Mouse (Mus musculus): ENCODE data around the gene Vps45. TPM values are rescaled to one million over a fixed set of nuclear protein-coding genes. Genes with fewer than 3 reads are reported as not detected.
"Not testable (repeated sequence)": the region's sequence is repeated elsewhere in the genome, so short reads cannot be mapped to it uniquely, and the experiment has no call there.

Vps45 gene
- polyA plus RNA-seq, 1 experiment from 2014 or later = 25.9 TPM

DNA sequence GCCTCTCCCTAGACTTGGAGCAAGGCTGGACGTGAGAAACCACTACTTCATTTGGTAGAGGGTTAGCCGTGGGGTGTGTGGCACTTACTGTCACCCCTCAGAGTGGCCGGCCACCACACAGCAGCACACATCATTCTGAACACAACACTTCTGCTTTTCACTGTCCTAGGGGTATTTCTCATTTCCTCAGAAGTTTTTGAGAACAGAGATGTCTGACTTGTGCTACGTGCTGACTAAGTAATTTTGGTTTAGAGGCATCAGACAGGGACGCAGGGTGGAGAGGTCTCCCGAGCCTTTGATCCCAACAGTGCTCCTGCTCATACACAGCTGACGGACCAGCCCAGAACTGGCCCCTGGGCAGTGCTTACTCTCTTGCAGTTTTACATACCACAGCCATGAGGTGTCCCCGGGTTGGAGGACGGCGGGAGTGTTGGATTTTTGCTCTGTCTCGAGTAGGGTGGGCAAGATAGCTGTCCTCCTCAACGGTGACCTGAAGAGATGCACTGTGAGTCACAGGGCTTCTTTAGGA lies 67.8 kb downstream of the Vps45 start:
- peaks cover 29% of the 10 kb centered on the region for H3K36me3 ChIP-seq (ENCODE audit: inconsistent target)
- H3K4me3 ChIP-seq (ENCODE audit: inconsistent target) = no peak overlapping the region
- H3K27ac ChIP-seq = peak overlapping the region; percentile 100
- WGBS (ENCODE audit: missing documents) = 29% methylated on average over 12 of the region's 12 CpGs
- peaks cover 61% of the 10 kb centered on the region for H3K79me2 ChIP-seq (ENCODE audit: inconsistent target)

DNA sequence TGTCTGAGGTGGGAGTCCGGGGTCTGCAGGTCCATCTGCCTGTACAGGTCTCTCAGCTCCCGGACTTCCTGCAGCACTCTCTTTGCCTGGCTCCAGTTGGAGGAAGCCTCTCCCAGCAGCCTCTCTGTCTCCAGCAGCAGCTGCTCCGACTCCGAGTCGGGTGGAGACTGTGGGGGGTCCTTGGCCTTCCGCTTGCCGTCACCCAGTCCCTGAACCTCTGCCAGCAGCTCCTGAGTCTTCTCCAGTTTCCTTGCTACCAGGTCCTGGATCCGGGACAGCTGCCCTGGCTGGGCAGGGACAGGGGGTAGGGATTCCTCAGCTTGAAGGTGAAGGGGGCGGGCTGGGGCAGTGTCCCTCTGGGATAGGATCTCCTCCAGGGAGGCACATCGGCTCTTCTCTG lies 69.3 kb downstream of the Vps45 start:
- no peak overlapping the region for H3K4me3 ChIP-seq (ENCODE audit: inconsistent target)
- peaks cover 46% of the 10 kb centered on the region for H3K79me2 ChIP-seq (ENCODE audit: inconsistent target)
- peaks cover 29% of the 10 kb centered on the region for H3K36me3 ChIP-seq (ENCODE audit: inconsistent target)
- H3K27ac ChIP-seq = peak overlapping the region; percentile 100
- WGBS (ENCODE audit: missing documents) = 96% methylated on average over 10 of the region's 10 CpGs

DNA sequence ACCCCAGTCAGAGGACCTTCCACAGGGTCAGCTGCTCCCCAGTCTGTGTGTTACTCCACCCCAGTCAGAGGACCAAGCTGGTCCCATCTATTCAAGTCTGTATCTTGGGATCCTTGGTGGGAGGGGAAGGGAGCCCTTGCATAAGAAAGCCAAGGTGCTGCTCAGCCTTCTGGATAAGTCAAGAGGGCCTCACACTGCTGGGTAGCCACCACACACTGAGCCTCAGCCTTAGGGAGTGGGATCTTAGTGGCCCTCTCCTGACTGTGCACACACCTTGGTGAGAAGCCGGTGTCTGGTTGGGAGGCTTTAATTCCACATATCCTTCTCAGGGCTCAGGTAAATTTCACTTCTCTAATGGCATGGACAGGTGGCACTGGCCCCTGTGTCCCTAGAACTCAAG lies 70.1 kb downstream of the Vps45 start:
- Histone ChIP-seq H3K79me2 (ENCODE audit: inconsistent target) (peaks cover 38% of the 10 kb centered on the region), H3K36me3 (ENCODE audit: inconsistent target) (peaks cover 29% of the 10 kb centered on the region), H3K4me3 (ENCODE audit: inconsistent target) (no peak overlapping the region), H3K27ac (peak overlapping the region; percentile 100)
- 83% methylated on average over 1 of the region's 1 CpGs for WGBS (ENCODE audit: missing documents)

DNA sequence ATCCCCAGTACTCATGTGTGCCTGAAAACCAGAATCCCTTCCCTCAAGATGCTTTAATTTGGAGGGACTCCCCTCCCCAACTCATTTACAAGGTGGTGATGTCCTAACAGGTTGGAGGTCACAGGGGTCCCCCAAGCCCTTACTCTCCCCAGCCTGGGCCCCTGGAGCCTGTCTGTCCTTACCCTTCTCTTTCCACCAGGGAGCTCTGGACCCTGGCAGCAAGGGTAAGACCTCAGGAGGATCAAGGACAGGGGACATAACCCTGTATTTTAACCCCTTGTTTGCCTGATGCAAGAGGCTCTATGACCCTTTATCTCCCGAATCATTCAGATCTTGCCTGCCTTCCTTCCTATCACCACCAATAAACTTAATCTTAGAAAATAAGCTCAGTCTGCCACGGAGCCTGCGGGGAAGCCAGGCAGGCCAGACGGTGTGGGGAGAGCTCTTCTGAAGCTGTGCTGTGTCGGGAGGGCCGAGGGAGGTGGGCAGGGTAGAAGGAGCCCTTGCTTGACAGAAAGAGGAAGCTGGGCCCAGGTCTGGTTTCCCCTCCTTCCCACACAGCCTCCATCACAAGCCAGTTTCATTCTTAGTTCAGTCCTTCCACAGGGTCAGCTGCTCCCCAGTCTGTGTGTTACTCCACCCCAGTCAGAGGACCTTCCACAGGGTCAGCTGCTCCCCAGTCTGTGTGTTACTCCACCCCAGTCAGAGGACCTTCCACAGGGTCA lies 70.7 kb downstream of the Vps45 start:
- peak overlapping the region; percentile 100 for H3K27ac ChIP-seq
- 2% methylated on average over 6 of the region's 6 CpGs for WGBS (ENCODE audit: missing documents)
- peaks cover 28% of the 10 kb centered on the region for H3K36me3 ChIP-seq (ENCODE audit: inconsistent target)

DNA sequence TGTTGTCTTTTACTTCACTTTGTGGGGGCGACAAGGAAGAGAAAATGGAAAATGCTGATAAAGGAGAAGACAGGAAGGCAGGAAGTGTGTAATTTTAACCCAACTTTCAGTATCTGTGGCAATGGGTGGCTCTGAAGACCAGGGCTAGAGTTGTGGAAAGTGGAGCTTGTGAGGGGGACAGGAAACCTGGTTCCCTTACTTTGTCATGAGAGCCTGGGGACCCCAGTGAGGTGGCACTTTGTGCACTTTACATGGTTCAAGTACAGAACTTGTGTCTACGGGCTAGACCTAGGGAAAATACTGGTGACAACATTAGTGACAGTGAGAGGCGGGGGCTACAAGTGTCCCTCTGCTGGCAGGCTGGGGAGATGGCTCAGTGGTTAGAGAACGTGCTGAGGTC lies 71.3 kb downstream of the Vps45 start:
- peaks cover 27% of the 10 kb centered on the region for H3K79me2 ChIP-seq (ENCODE audit: inconsistent target)
- WGBS (ENCODE audit: missing documents) = 54% methylated on average over 4 of the region's 4 CpGs
- H3K4me3 ChIP-seq (ENCODE audit: inconsistent target) = no peak overlapping the region
- H3K36me3 ChIP-seq (ENCODE audit: inconsistent target) = peaks cover 23% of the 10 kb centered on the region
- peak overlapping the region; percentile 100 for H3K27ac ChIP-seq

More for the DNA sequence above, 70.7 kb downstream of the Vps45 start:
- Histone ChIP-seq H3K4me3 (ENCODE audit: inconsistent target) (no peak overlapping the region), H3K79me2 (ENCODE audit: inconsistent target) (peaks cover 32% of the 10 kb centered on the region)

DNA sequence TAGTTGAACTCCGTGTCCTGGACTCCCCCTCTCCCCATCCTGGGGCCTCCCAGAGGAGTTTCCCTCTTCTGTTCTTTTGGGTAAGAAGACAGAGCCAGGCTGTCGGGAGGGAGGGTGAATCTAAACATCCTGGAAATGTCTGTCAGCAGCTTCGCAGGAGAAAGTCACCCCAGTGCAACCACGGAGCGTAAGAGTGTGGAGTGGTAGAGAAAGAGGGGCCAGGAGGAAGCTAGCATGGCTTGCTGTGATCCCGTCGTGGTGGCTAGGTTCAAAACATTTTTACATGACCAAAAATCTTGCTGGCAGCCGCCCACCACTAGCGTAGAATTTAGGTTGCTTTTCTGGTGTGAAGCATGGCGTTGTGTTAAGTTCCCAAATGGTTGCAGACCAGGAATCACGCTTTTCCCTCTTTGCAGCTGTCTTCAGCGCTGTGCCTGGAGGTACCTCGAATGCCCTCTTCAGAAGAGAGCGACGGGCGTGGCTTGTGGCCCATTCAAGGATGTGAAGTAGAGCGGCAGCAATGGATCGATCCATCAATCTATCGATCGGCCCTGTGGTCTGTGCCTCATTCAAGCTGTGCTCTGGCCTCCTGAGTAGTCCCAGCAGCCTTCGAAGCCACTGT lies 72.2 kb downstream of the Vps45 start:
- 45% methylated on average over 21 of the region's 21 CpGs for WGBS (ENCODE audit: missing documents)

DNA sequence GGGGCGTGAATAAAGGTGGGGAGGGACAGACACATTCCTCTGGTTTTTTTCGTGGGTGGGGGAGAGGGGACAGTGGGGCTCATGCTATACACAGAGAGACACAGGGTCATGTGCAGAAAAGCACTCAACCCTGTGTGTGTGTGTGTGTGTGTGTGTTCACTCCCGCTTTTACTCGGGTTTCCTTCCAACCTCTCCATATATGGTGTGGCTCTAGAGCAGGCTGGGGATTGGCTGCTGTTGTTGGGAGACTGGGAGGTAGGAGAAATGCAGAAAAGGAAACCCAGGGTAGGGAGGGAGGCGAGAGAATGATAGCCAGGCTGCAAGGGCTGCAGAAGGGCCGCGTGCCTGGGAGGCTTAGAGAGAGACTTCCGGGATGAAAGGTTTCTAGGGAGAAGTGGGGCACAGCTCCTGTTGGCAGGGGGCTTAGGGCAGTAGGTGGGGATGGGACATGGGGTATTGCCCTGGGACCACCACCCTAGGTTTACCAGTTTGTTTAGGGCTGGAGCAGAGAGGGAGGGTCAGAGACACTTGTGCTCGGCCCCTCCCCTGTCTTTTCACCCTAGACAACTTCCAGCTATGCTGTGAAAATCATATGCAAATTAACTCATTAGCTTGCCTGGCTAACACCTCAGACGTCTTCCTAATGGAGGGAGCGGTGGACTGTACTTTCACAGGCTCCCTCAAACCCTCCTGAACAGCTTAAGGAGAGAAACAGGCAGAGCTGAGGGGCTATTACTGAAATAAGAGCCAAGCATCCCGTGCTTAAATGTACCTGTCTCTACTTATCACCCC lies 72.9 kb downstream of the Vps45 start:
- Histone ChIP-seq H3K36me3 (ENCODE audit: inconsistent target) (peaks cover 21% of the 10 kb centered on the region), H3K27ac (peak overlapping the region; percentile 100), H3K79me2 (ENCODE audit: inconsistent target) (peaks cover 16% of the 10 kb centered on the region), H3K4me3 (ENCODE audit: inconsistent target) (no peak overlapping the region)
- 27% methylated on average over 11 of the region's 12 CpGs for WGBS (ENCODE audit: missing documents)

More for the DNA sequence above, 72.2 kb downstream of the Vps45 start:
- Histone ChIP-seq H3K79me2 (ENCODE audit: inconsistent target) (peaks cover 18% of the 10 kb centered on the region), H3K27ac (peak overlapping the region; percentile 100), H3K36me3 (ENCODE audit: inconsistent target) (peaks cover 21% of the 10 kb centered on the region), H3K4me3 (ENCODE audit: inconsistent target) (no peak overlapping the region)

DNA sequence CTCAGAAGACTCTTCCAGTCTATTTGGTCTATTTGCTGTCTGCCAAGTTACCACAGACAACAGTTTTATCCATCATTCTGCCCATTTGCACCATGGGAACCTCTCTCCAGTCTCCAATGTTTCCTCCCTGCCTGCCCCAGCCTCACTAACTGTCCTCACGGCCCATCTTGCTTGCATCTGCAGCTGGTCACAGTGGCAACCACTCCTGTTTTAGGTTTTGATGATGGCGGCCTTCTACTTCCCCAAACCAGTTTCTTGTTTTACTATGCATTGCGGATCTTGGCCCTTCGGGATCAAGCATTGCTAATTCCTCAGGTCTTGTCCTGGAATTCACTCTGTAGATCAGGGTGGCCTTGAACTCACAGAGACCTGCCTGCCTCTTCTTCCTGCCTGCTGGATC lies 76.1 kb downstream of the Vps45 start:
- no peaks in the 10 kb centered on the region for H3K79me2 ChIP-seq (ENCODE audit: inconsistent target)
- no peaks in the 10 kb centered on the region for H3K36me3 ChIP-seq (ENCODE audit: inconsistent target)
- H3K4me3 ChIP-seq (ENCODE audit: inconsistent target) = no peak overlapping the region
- 39% methylated on average over 4 of the region's 4 CpGs for WGBS (ENCODE audit: missing documents)
- 0 out of 2 replicates have a peak overlapping the region, but pooled peaks have one; percentile 2 for H3K27ac ChIP-seq

DNA sequence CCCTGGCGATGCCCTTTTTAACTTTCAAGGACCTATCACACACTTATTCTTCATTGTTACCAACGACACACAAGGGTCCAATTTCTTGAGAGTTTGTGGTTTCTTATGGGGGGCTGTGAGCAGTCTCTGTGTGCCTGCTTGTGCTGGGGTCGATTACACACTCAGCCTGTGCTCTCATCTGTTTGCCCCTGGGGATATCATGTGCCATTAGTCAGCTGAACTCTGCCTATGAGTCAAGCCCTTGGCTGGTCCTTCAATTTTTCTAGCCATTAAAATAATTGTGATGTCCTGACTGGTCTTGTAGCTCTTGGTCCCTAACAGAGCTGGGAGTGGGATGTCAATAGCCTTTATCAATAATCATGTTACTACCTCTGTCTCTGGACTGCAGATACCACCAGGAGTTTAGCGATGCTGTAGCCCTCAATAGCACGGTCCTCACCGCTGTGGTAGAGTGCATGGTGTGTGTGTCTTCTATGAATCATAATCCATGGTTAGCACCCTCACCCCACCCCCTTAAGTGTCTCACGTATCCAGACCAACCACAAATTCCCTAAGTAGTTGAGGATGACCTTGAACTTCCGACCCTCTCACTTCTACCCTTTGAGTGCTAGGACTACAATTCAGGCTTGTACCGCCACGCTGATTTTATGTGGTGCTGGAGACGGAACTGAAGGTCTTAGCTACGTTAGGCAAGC lies 77.8 kb downstream of the Vps45 start:
- H3K36me3 ChIP-seq (ENCODE audit: inconsistent target) = no peaks in the 10 kb centered on the region
- no peak overlapping the region for H3K27ac ChIP-seq
- no peaks in the 10 kb centered on the region for H3K79me2 ChIP-seq (ENCODE audit: inconsistent target)
- H3K4me3 ChIP-seq (ENCODE audit: inconsistent target) = no peak overlapping the region
- WGBS (ENCODE audit: missing documents) = 85% methylated on average over 11 of the region's 12 CpGs

DNA sequence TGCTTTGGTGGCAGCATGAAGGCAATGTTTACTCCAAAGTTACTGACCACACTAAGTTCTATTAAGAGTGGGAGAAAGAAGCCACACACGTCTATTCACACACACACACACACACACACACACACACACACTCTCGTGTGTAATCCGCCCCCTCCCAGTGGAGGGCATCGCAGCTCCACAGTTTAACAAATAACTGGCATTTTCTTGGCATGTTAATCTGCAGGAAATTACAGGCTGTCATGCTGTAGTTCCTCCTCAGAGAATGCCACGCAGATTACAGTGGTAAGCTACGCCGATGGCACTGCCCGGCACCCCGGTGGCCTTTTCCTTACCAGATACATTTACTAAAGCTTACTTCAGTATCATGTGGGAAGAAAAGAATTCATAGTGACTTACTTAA lies 80.0 kb downstream of the Vps45 start:
- H3K36me3 ChIP-seq (ENCODE audit: inconsistent target) = no peaks in the 10 kb centered on the region
- 26% methylated on average over 9 of the region's 9 CpGs for WGBS (ENCODE audit: missing documents)
- peak overlapping the region; percentile 90 for H3K27ac ChIP-seq
- no peaks in the 10 kb centered on the region for H3K79me2 ChIP-seq (ENCODE audit: inconsistent target)
- no peak overlapping the region for H3K4me3 ChIP-seq (ENCODE audit: inconsistent target)

DNA sequence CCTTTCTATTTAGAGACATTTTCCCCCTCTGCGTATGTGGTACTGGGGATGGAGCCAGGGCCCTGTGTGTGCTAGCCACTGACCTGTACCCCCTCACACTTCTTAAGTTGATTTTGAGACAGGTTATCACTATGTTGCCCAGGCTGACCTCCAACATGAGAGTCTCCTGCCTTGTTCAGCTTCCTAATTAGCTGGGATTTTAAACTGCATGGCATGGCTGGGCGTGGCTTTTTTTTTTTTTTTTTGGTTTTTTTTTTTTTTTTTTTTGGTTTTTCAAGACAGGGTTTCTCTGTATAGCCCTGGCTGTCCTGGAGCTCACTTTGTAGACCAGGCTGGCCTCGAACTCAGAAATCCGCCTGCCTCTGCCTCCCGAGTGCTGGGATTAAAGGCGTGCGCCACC lies 80.7 kb downstream of the Vps45 start:
- not testable (repeated sequence) for H3K79me2 ChIP-seq (ENCODE audit: inconsistent target); H3K36me3 ChIP-seq (ENCODE audit: inconsistent target); H3K4me3 ChIP-seq (ENCODE audit: inconsistent target)
- H3K27ac ChIP-seq = peak overlapping the region; percentile 90
- WGBS (ENCODE audit: missing documents) = 50% methylated on average over 1 of the region's 7 CpGs

DNA sequence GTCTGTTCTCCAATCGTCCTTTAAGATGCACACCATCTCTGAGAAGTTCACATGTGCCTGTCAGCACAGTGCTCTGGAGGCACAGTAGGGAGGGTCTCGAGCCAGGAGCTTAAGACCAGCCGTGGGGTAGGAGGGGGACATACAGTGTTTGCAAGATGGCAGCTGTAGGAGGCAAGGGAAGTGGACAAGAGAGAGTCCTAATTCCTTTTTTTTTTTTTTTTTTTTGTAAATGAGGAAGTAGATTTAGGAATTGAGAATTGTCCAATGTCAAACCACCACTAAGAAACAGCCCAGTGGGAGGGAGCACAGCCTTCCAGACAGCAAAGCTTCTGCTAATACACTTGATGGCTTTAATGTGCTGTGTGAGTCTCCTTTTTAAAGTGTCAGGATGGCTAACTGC lies 81.2 kb downstream of the Vps45 start:
- WGBS (ENCODE audit: missing documents) = 22% methylated on average over 3 of the region's 3 CpGs
- no peaks in the 10 kb centered on the region for H3K36me3 ChIP-seq (ENCODE audit: inconsistent target)
- H3K79me2 ChIP-seq (ENCODE audit: inconsistent target) = no peaks in the 10 kb centered on the region
- peak overlapping the region; percentile 90 for H3K27ac ChIP-seq
- no peak overlapping the region for H3K4me3 ChIP-seq (ENCODE audit: inconsistent target)

DNA sequence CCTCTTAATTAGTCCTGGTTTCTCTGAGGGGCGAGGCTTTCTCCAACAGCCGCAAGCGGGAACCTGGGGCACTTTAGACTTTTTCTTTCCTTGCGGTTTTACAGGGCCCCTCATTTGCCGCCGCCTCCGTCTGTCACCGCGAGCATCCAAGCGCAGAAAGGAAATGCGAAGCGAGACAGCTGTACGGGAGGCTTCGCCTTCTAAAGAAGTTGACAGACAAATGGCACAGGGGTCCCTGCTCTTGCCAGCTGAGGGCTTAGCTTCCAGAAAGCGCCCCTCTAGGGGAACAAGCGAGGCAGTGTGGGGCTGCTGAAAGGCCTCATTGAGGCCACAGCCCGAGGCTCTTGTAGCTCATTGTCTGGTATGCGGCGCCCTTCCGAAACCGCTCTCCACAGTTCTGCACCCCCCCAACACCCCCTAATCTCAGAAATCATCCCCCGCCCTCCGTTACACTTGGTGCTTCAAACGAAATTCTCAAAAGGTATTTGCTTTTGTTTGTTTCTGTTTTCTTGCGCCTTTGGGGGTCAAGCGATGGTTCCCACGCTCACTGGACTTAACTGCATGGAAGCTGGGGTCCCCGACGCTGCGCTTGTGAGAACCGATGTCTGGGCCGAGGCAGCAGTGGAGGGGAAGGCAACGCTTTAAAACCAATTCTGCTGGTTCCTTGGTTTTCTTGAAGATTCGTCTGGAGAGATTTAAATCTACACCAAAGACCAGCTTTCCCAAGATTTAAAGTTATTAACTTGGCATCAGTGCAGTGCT lies 85.2 kb downstream of the Vps45 start:
- Histone ChIP-seq H3K27ac (peak overlapping the region; percentile 85), H3K36me3 (ENCODE audit: inconsistent target) (no peaks in the 10 kb centered on the region), H3K4me3 (ENCODE audit: inconsistent target) (no peak overlapping the region), H3K79me2 (ENCODE audit: inconsistent target) (no peaks in the 10 kb centered on the region)
- 28% methylated on average over 31 of the region's 34 CpGs for WGBS (ENCODE audit: missing documents)

All from macrophage (primary cell).